Mouse (Mus musculus): ENCODE results near the gene Inka1.
"Not testable (repeated sequence)": the region's sequence is repeated elsewhere in the genome, so short reads cannot be mapped to it uniquely, and the experiment has no call there.

Gene Inka1
- long read RNA-seq, experiment 1, partial matches to known transcripts: 0 of 3 reads
- long read RNA-seq, experiment 1, other reads (novel, unspliced or antisense): 0 of 3 reads
- long read RNA-seq, experiment 2, partial matches to known transcripts: 0 of 3 reads
- long read RNA-seq, experiment 2, other reads (novel, unspliced or antisense): 0 of 3 reads

DNA sequence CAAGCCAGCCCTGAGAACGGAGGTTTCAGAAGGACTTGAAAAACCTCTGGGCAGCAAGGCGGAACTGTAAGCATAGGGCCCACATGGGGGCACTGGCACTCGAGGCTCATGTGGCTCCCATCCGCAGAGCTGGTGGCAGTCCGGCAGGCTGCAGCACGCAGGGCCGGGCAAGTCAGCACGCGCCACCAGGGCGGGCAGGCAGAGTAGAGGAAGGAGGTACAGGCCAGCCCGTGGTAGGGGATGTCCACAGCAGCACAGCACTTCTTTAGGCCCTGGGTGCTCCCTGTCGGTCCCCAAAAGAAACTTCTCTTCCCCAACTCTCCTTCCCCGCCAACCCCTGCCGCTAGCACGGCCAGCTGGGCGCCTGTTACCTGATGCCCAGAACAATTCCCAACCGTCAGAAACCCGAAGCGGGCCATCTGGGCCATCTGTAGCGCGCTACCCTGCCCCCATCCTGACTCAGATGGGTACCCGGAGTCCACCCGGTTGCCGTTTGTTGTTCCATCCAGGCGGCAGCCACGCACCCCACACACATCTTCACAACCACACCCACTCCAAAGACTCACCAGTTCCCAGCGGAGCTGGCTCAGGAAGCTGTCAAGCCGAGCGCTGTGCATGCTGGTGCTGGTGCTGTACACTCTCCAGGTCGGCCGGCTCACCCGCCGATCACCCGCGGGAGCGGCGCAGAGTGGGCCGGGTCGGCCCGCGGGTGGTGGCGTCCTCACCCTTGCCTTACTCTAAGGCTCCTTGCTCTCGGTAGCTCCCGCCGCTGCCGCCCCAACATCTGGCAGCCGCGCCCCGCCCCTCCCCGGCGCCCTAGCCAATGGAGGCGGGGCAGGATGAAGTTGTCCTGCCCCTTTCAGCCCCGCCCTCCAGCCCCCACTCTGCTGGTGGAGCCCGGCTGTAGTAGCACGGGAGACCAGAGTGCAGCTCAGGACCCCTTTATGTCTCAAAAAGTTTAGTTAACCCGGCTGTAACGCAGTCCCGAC, at the start of gene Inka1:
Gene Inka1, minus strand, starts transcription at position 749 of the 989 bp plus-strand sequence.
- intact Hi-C loops (cut with DNase I): loop anchor here (2.0 kb wide), 1 partner anchor 23 kb away; no protein-coding TSS in a partner anchor

GRCm38 (mm10) chr9:108032126-108032525, 46.4 kb upstream of the Inka1 start:
- intact Hi-C loops (cut with DNase I): no loop called here

DNA sequence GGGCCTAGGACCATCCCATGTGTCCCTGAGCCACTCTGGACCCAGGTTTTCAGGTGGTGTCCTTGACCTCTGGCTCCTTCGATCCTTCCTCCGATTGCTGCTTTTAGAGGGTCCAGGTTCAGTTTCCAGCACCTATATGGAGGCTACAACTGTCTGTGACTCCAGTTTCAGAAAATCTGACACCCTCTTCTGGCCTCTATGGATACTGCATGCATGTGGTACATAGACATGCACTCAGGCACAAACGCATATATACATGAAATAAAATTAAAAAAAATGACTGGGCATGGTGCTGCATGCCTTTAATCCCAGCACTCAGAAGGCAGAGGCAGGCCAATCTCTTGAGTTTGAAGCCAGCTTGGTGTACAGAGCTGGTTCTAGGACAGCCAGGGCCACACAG, 42.2 kb upstream of the Inka1 start:
- intact Hi-C loops (cut with DNase I): no loop called here

DNA sequence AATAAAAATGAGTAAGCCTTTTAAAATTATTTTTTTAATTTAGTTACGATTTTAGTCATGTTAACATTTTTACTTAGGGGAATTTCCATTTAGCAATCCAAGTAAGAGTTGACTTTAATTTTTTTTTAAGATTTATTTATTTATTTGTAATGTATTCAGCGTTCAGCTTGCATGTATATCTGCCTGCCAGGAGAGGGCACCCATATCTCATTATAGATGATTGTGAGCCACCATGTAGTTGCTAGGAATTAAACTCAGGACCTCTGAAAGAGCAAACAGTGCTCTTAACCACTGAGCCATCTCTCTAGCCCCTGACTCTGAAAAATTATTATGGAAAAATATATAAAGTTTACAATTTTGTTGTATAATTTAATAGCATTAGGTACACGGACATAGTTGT, 40.9 kb upstream of the Inka1 start:
- intact Hi-C loops (cut with DNase I): no loop called here

GRCm38 (mm10) chr9:108023216-108023615, 37.5 kb upstream of the Inka1 start:
- intact Hi-C loops (cut with DNase I): no loop called here

- intact Hi-C loops (cut with DNase I): no loop called here
Measured at GRCm38 (mm10) chr9:108020741-108021140, 35.1 kb upstream of the Inka1 start.

DNA sequence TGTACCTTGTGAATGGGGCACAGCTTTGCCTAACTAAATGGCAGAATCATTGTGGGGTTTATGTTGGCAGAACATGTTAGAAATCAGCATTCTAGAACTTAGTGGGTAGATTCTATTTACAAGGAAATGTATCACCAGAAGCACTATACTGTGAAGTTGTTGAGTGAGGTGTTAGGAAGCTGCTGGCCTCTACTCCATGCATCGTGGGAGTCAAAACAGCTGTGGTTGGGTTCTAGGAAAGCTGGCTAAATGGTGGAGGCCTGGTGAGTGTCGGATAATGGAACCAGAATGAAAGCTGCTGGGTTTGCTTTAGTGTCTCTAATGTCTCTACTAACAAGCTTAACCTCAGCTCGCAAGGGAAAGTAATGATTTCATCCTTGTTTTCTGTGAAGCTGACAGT, 31.4 kb upstream of the Inka1 start:
- intact Hi-C loops (cut with DNase I): no loop called here

GRCm38 (mm10) chr9:108013577-108013976, 27.9 kb upstream of the Inka1 start:
- intact Hi-C loops (cut with DNase I): not testable (repeated sequence)

- intact Hi-C loops (cut with DNase I): no loop called here
Measured at GRCm38 (mm10) chr9:108010385-108010784, 24.7 kb upstream of the Inka1 start.

- intact Hi-C loops (cut with DNase I): no loop called here
Measured at GRCm38 (mm10) chr9:108008041-108008440, 22.4 kb upstream of the Inka1 start.

DNA sequence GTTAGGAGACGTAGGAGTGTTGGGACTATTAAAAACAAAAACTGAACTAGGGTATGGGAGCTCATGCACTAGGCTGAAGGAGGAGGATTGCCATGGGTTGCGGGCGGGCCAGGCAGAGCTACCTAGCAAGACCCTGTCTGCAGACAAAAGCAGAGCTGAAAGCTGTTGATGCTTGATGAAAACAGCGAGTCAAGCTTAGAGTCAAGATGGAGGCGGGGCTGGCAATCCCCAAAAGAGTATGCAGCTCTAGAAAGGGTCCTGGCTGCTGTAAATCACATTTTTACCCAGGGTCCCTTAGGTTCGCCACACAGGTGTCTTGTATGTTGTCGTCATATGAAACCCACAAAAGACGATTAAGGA, 17.8 kb upstream of the Inka1 start:
- intact Hi-C loops (cut with DNase I): loop anchor here (5.0 kb wide), 2 partner anchors 41 to 44 kb away; partner anchors contain the start of gene Gmppb

DNA sequence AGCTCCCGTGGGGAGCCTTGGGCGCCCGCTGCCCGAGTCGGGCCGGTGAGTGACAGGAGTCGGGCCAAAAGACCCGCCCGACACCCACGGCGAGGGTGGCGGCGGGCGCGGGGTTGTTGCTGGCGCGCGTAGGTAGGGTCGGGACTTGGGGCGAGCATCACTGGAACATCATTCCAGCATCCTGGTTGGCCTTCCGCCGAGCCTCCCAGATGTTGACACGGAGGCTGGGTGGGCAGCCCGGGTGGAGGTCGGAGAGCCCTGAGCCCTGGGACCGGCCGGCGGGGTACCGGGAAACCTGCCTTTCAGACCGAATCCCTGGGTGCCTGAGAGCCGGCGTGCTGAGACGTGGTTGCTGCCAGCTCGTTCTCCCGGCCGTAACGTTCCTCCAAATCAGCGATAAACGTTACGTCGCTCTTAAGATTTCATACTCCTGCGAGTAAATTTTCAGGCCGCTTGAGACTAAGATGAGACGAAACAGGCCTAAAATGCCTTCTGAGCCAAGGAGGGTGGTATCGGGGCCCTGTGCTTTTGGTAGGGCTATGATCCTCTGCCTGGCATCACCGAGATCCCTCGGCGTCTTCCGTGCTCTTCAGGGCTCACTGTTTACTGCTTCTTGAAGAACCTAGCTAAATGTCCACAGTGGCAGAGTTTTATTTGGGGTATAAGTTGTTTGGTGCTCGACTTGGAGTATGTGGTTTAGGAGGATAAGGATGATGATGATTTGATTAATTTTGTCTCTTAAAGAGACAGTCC, 17.3 kb upstream of the Inka1 start:
- intact Hi-C loops (cut with DNase I): loop anchor here (5.0 kb wide), 2 partner anchors 41 to 44 kb away; partner anchors contain the start of gene Gmppb

- intact Hi-C loops (cut with DNase I): loop anchor here (5.0 kb wide), 2 partner anchors 40 to 45 kb away; partner anchors contain the start of gene Gmppb
Measured at GRCm38 (mm10) chr9:108001922-108002770, 16.5 kb upstream of the Inka1 start, which contains the start of gene Ip6k1. Ip6k1 (plus strand) TSS chr9:108002501.

DNA sequence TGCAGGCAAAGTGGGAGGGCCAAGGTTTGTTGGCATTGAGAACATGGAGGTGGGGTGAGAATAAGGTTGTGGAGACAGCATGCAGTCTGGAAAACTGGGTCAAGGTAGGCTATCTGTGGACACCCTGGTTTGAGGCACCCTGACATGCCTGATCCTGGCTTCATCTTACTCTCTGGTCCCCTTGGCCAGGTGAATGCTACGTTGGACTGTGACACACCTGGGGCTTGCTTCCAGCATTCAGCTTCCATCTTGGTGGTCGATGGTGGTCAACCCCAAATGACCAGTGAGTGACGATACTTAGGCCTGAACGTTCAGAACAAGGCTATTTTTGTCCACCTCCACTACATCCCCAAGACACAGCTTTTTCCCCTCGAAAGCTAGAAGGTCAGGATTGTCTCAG, 10.4 kb upstream of the Inka1 start, which contains the start of gene Gm20662:
Gene Gm20662, plus strand, starts transcription at position 301 of the 400 bp plus-strand sequence.
- intact Hi-C loops (cut with DNase I): no loop called here

- intact Hi-C loops (cut with DNase I): no loop called here
Measured at GRCm38 (mm10) chr9:107995513-107995912, 9.8 kb upstream of the Inka1 start.

DNA sequence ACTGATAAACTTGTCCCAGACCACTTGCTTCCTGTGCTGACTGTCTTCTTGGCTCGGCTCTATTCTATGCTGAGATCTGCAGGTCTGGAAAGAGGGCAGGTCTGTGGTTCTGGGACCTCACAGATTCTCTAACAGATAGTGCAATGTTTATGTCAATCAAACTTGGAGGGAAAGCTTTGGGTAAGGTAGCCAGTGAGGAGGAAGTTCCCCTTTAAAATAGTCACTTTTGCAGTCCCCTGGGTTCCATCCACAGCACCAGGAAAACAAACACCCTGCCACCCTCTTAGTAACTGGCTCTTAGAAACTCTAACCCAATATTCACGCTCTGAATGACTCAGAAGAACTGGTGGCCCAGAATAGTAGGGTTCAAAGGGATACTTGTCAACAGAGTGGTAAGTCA, 8.8 kb upstream of the Inka1 start:
- intact Hi-C loops (cut with DNase I): no loop called here

DNA sequence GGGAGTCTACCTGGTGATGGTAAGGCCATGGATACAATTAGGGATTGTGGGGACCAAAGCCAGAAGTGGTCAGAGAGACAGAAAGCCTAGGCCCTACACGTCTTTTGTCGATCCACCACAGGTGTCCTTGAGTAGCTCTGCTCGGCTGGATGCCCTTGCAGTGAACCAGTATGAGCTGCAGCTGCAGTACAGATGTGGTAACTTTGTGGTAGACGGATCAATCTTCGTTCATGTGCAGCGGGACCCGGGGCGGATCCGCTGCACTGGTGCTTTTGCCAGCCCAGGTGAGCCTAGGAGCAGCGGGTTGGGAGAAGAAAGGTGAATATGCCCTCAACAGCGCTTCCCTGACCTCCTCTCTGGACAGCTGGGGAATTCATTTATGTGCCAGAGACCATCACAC, 7.3 kb upstream of the Inka1 start:
- intact Hi-C loops (cut with DNase I): no loop called here

DNA sequence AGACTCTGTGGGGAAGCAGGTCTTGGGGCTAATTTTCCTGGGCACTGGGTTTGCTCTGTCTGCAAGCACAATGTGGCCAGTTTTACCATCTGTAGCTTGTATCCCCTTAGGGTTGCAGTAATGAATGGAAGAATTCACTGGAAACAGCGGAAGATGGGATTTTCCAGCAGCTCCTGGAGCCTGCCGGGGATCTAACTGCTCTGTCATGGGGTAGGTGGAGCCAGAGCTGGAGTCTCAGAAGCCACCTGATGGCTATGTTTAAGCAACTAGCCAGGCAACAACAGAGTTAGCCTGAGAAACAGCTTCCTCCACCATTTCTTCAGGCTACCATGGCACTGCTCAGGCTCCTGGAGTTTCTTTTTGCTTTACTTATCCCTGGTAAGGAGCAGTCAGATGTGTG, 6.5 kb upstream of the Inka1 start, which contains the start of gene Cdhr4:
Gene Cdhr4, plus strand, starts transcription at position 301 of the 400 bp plus-strand sequence.
- intact Hi-C loops (cut with DNase I): no loop called here

DNA sequence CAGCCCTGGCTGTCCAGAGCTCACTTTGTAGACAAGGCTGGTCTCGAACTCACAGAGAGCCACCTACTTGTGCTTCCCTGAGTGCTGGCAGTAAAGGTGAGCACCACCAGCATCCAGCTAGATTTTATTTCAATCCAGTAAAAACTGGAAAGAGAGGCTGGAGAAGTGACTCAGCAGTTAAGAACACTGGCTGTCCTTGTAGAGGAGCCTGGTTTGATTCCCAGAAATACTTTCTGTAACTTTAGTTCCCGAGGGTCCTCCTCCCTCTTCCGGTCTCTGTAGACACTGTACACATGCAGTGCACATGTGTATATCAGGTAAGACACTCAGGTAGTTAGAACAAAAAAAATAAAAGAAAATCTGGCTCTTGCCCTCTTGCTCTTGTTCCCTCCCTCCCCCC, 2.3 kb upstream of the Inka1 start:
- intact Hi-C loops (cut with DNase I): loop anchor here (2.0 kb wide), 1 partner anchor 25 kb away; no protein-coding TSS in a partner anchor

DNA sequence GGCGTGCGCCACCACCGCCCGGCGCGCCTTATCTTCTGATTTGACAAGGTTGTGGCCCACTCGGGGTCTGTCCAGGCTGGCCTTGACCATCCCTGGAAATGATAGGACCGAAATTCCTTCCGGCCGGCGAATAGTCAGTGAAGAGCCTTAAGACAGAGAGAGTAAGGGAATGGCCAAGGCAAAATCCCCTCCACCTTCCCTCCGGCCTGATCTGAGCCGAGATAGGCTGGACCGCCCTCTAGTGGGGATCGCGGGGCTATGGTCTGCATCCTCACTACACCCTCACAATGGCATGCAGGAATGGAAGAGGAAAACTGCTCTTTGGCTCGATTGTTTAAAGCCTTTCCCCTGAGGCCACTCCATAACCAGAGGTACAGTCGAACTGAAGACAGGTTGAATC, 697 bp upstream of the Inka1 start:
- intact Hi-C loops (cut with DNase I): loop anchor here (2.0 kb wide), 1 partner anchor 24 kb away; no protein-coding TSS in a partner anchor

Measured in adrenal gland (tissue).